Mouse (Mus musculus) CH12.LX (cell line): ENCODE data around the gene Calhm2.

Source experiments
- CTCF ChIP-seq, 2 experiments: IDR thresholded peaks in 1 of 2; conservative IDR thresholded peaks in 1 of 2; 2 replicates each; pipeline ENCODE4 v1.5.1; 2011 to 2012; ENCODE audit warnings: low read depth in 2 of 2, low read length in 2 of 2, improper control_type of control experiment in 1 of 2, inconsistent platforms in 1 of 2, mild to moderate bottlenecking in 1 of 2, moderate library complexity in 1 of 2
- E2F4 ChIP-seq: IDR thresholded peaks from 2 replicates; pipeline ENCODE4 v1.6.1; 2011; ENCODE audit warnings: low read depth, low read length, improper control_type of control experiment; ENCODE audit not compliant: insufficient replicate concordance
- EP300 ChIP-seq: IDR thresholded peaks from 2 replicates; pipeline ENCODE4 v1.6.1; 2011; ENCODE audit warnings: low read length, improper control_type of control experiment
- HCFC1 ChIP-seq: IDR thresholded peaks from 2 replicates; pipeline ENCODE4 v1.6.1; 2012; ENCODE audit warnings: low read depth, mild to moderate bottlenecking, inconsistent platforms, low read length, improper control_type of control experiment
- JUND ChIP-seq: conservative IDR thresholded peaks from 2 replicates; pipeline ENCODE4 v1.6.1; 2011; ENCODE audit warnings: low read depth, low read length, improper control_type of control experiment
- KAT2A ChIP-seq: IDR thresholded peaks from 2 replicates; pipeline ENCODE4 v1.6.1; 2012; ENCODE audit warnings: low read length, improper control_type of control experiment, inconsistent platforms; ENCODE audit not compliant: insufficient replicate concordance
- MAX ChIP-seq: IDR thresholded peaks from 2 replicates; pipeline ENCODE4 v1.6.1; 2011; ENCODE audit warnings: low read length, improper control_type of control experiment
- MAZ ChIP-seq: IDR thresholded peaks from 2 replicates; pipeline ENCODE4 v1.6.1; 2012; ENCODE audit warnings: low read depth, mild to moderate bottlenecking, inconsistent platforms, low read length, improper control_type of control experiment, moderate library complexity
- MXI1 ChIP-seq: IDR thresholded peaks from 2 replicates; pipeline ENCODE4 v1.6.1; 2011; ENCODE audit warnings: mild to moderate bottlenecking, low read depth, low read length, improper control_type of control experiment
- POLR2A ChIP-seq: IDR thresholded peaks from 2 replicates; pipeline ENCODE4 v1.6.1; 2011; ENCODE audit warnings: low read depth, mild to moderate bottlenecking, improper control_type of control experiment, low read length
- TBP ChIP-seq: conservative IDR thresholded peaks from 2 replicates; pipeline ENCODE4 v1.6.1; 2011; ENCODE audit warnings: low read depth, low read length, improper control_type of control experiment
- USF1 ChIP-seq: IDR thresholded peaks from 2 replicates; pipeline ENCODE4 v1.6.1; 2014; ENCODE audit warnings: low read depth, mild to moderate bottlenecking, inconsistent platforms, low read length, improper control_type of control experiment
- USF2 ChIP-seq: conservative IDR thresholded peaks from 2 replicates; pipeline ENCODE4 v1.6.1; 2011; ENCODE audit warnings: low read depth, low read length, improper control_type of control experiment

DNA sequence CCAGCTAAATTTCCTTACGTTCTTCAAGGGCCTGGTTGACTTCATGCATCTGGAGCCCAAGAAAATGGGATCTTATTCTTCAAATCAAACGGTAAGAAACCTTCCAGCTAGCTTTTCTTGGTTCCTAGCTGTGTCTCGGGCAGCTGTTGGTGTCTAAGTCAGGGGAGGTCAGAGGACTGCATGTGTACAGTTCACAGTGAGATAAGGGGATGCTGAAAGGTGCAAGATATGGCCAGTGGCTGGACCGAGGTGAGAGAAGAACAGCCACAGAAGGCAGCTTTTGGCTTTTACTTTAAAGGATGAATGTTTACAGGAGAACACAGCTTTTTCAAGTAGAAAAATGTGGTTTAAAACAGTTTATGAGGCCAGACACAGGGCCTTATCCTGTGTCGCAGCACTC, 37.0 kb downstream of the Calhm2 start:
- no peak for TF ChIP-seq CTCF (conservative IDR thresholded peaks at IDR 0.05 in 1 of 2, IDR thresholded peaks at IDR 0.05 in 1 of 2; ENCODE audit: low read depth in 2 of 2, low read length in 2 of 2)
- no peak for TF ChIP-seq USF1
- TF ChIP-seq MAZ = no peak
- no peak for TF ChIP-seq MXI1
- TF ChIP-seq USF2 = no peak
- TF ChIP-seq MAX = no peak
- no peak for TF ChIP-seq TBP
- no peak for TF ChIP-seq KAT2A
- TF ChIP-seq EP300 = no peak
- no peak for TF ChIP-seq E2F4
- no peak for TF ChIP-seq HCFC1
- TF ChIP-seq JUND = no peak
- no peak for TF ChIP-seq POLR2A
